Mouse (Mus musculus) megakaryocyte, adult 5-6 weeks (primary cell): ENCODE results near the gene Smurf2. TPM values are rescaled to one million over a fixed set of nuclear protein-coding genes. Genes with fewer than 3 reads are reported as not detected.

Experiments used
- ATAC-seq: 2 replicates; pipeline ENCODE4 v1.8.0; 2016; ENCODE audit warnings: mild to moderate bottlenecking, inconsistent platforms; ENCODE audit not compliant: poor library complexity, severe bottlenecking
- total RNA-seq, 2 experiments: library from RNA; stranded (forward) in 1 of 2; stranded (reverse) in 1 of 2; fragments of 153-499, 151-499 nt in 1 of 2; fragments of 221-1000, 200-1000 nt in 1 of 2; gene quantifications; 2 replicates each; pipeline versions ENCODE4 v1.2.3 to v1.2.4; 2015 to 2017

The Smurf2 gene
- total RNA-seq, 2 experiments from 2014 or later: 28.6 to 38.5 TPM

GRCm38 (mm10) chr11:106778589-106779387 is 141.7 kb downstream of the Smurf2 start:
- no peak for ATAC-seq

DNA sequence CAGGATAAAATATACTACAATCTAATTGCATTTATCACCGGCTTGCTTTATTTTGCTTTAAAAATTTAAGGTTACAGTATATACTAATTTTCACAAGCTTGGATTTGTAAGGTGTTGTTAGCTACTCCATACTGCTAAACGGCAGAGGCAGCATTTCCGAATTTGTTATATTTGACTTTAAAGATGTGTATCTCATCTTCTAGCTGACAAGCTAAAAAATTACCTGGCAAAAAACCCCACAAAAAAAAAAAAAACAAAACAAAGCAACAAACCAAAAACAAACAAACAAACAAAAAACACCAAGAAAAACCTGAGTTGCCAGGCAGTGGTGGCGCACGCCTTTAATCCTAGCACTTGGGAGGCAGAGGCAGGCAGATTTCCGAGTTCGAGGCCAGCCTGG is 142.4 kb downstream of the Smurf2 start:
- ATAC-seq: no peak

GRCm38 (mm10) chr11:106777395-106777794 is 143.1 kb downstream of the Smurf2 start:
- no peak for ATAC-seq

DNA sequence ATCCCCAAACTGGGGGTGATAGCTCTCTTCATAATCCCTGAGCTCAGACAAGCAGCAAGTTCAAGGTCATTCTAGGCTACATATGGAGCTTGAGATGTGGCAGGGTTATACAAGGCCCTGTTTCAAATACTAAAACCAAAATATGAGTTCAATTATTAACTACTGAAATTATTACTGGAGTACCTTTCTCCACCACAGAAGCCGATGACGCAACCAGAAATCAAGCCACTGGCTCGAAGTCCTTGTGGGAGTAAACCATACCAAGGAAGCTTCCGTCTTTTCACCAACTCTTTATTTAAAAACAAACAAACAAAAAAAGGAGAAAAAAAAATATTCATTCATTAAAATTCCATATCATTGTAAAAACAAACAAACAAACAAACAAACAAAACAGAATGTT is 143.6 kb downstream of the Smurf2 start:
- ATAC-seq: no peak

- no peak for ATAC-seq
These were observed 147.5 kb downstream of the Smurf2 start for GRCm38 (mm10) chr11:106773061-106773460.

GRCm38 (mm10) chr11:106770195-106770974 is 150.1 kb downstream of the Smurf2 start:
- peak; percentile 80 for ATAC-seq

Other genes with a start within 250 kb of the Smurf2 start
- 25.0 and 26.2 TPM in 2 replicates for gene Pecam1, start 170.1 kb downstream of the Smurf2 start, total RNA-seq (2015)
- 22.6 and 24.4 TPM in 2 replicates for gene Pecam1, start 170.1 kb downstream of the Smurf2 start, total RNA-seq (2017)
- 195 and 212 TPM in 2 replicates for gene Milr1, start 169.5 kb downstream of the Smurf2 start, total RNA-seq (2015)
- gene Milr1, start 169.5 kb downstream of the Smurf2 start, total RNA-seq (2017): 204 and 237 TPM in 2 replicates
- gene Polg2, start 141.2 kb downstream of the Smurf2 start, total RNA-seq (2015): 11.6 and 13.3 TPM in 2 replicates
- 7.8 and 11.1 TPM in 2 replicates for gene Polg2, start 141.2 kb downstream of the Smurf2 start, total RNA-seq (2017)
- gene Ddx5, start 131.5 kb downstream of the Smurf2 start, total RNA-seq (2015): 755 and 789 TPM in 2 replicates
- gene Ddx5, start 131.5 kb downstream of the Smurf2 start, total RNA-seq (2017): 996 and 1,155 TPM in 2 replicates
- 15.8 and 16.5 TPM in 2 replicates for gene Cep95, start 131.5 kb downstream of the Smurf2 start, total RNA-seq (2015)
- gene Cep95, start 131.5 kb downstream of the Smurf2 start, total RNA-seq (2017): 12.2 and 18.6 TPM in 2 replicates
- gene Kpna2, start 78.8 kb upstream of the Smurf2 start, total RNA-seq (2015): 355 and 377 TPM in 2 replicates
- 262 and 286 TPM in 2 replicates for gene Kpna2, start 78.8 kb upstream of the Smurf2 start, total RNA-seq (2017)
- 0.87 and 0.93 TPM in 2 replicates for gene 1810010H24Rik, start 105.0 kb upstream of the Smurf2 start, total RNA-seq (2015)
- 0.15 and 0.41 TPM in 2 replicates for gene 1810010H24Rik, start 105.0 kb upstream of the Smurf2 start, total RNA-seq (2017)
- 45.6 and 50.8 TPM in 2 replicates for gene Bptf, start 211.4 kb upstream of the Smurf2 start, total RNA-seq (2015)
- 35.9 and 43.4 TPM in 2 replicates for gene Bptf, start 211.4 kb upstream of the Smurf2 start, total RNA-seq (2017)